Mouse (Mus musculus) embryonic facial prominence, embryonic 10.5 days (tissue): Measurements from ENCODE around the gene Ccz1. TPM values are rescaled to one million over a fixed set of nuclear protein-coding genes. Genes with fewer than 3 reads are reported as not detected.
A peak's percentile ranks its signal among the peaks of the same experiment; 100 is the strongest.
"Not testable (repeated sequence)": the region's sequence is repeated elsewhere in the genome, so short reads cannot be mapped to it uniquely, and the experiment has no call there.

Experiments used
- DNase-seq: peaks from one replicate; pipeline ENCODE4 v3.0.0-alpha.2; 2017; ENCODE audit warnings: low spot score
- H3K27ac ChIP-seq: fragments of 300-500 bp; sonication (generic); replicated peaks from 2 replicates; pipeline ENCODE4 v1.5.1; 2016; ENCODE audit warnings: mild to moderate bottlenecking
- H3K27me3 ChIP-seq: fragments of 300-500 bp; sonication (generic); replicated peaks from 2 replicates; pipeline ENCODE4 v1.6.1; 2016; ENCODE audit warnings: low read depth, mild to moderate bottlenecking; ENCODE audit not compliant: poor library complexity, severe bottlenecking
- H3K36me3 ChIP-seq: fragments of 300-500 bp; sonication (generic); replicated peaks from 2 replicates; pipeline ENCODE4 v1.6.1; 2016; ENCODE audit warnings: mild to moderate bottlenecking, moderate library complexity
- H3K4me1 ChIP-seq: fragments of 300-500 bp; sonication (generic); 2 replicates; pipeline ENCODE4 v1.6.1; 2016
- H3K4me3 ChIP-seq: fragments of 300-500 bp; sonication (generic); 2 replicates; pipeline ENCODE4 v1.5.1; 2016; ENCODE audit warnings: mild to moderate bottlenecking, moderate library complexity
- H3K9me3 ChIP-seq: fragments of 300-500 bp; sonication (generic); 2 replicates; pipeline ENCODE4 v1.6.1; 2016; ENCODE audit warnings: mild to moderate bottlenecking
- WGBS: fragments of 180-500 bp; shearing (Covaris S2); methylation state at CpG from one replicate; pipeline ENCODE4 v1.1.7; 2016; 5-methylcytosine and 5-hydroxymethylcytosine counted together
- polyA plus RNA-seq: library from polyadenylated mRNA; unstranded; fragments of >200 nt; fragmentation: Nextera tagmentation; extraction: Ambion mirVana; gene quantifications from 2 replicates; pipeline ENCODE4 v1.2.1, GENCODE M21; 2016

Gene Ccz1
- polyA plus RNA-seq, 1 experiment from 2014 or later, result 91.4 TPM

DNA sequence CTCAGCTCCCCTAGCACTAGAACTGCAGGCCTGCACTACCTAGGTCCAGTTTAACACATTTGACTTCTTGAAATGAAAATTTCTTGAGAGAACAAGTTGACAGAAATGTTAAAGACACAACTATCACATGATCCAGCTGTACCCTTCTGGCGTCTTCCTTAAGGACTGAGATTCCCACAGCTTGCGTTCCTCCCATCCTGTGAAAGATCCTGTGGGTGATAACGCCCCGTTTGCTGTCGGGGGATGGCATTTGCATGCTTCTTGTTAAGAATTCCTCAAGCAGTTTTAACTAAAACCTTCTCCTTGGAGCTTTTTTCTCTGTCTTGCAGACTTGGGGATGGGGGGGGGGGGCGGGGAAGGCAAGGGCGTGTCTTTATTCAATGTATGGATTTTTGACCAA is 19.9 kb upstream of the Ccz1 start:
- WGBS, result 83% methylated on average over 7 of the region's 7 CpGs
- Histone ChIP-seq H3K27ac (no peak overlapping the region), H3K4me3 (no peak overlapping the region), H3K9me3 (peaks cover 2% of the 10 kb centered on the region; the same call in 1 of the 2 replicates), H3K27me3 (no peaks in the 10 kb centered on the region), H3K4me1 (no peaks in the 10 kb centered on the region), H3K36me3 (no peaks in the 10 kb centered on the region)
- no peak for DNase-seq

DNA sequence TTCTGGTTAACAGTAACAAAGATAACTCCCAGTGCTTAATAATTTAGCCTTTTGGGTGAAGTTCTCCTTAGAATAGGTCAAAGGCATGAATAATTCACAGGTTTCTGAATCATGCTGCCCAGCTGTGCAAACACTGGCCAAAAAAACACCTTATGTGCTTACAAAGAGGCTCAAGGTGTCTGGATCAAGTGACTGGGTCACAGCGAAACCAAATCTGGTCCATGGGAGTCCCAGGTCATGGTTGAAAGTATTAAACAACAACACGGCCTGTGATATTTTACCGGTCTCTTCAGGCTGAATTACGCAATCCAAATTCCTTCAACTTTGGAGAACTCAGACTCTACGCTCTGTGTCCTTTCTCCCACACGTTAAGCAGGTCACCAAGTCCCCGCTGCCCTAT is 17.8 kb upstream of the Ccz1 start:
- Histone ChIP-seq H3K27ac (no peak overlapping the region), H3K9me3 (no peaks in the 10 kb centered on the region), H3K36me3 (no peaks in the 10 kb centered on the region), H3K27me3 (no peaks in the 10 kb centered on the region), H3K4me3 (no peak overlapping the region), H3K4me1 (no peaks in the 10 kb centered on the region)
- WGBS, result 81% methylated on average over 7 of the region's 7 CpGs
- DNase-seq, result peak; percentile 11

DNA sequence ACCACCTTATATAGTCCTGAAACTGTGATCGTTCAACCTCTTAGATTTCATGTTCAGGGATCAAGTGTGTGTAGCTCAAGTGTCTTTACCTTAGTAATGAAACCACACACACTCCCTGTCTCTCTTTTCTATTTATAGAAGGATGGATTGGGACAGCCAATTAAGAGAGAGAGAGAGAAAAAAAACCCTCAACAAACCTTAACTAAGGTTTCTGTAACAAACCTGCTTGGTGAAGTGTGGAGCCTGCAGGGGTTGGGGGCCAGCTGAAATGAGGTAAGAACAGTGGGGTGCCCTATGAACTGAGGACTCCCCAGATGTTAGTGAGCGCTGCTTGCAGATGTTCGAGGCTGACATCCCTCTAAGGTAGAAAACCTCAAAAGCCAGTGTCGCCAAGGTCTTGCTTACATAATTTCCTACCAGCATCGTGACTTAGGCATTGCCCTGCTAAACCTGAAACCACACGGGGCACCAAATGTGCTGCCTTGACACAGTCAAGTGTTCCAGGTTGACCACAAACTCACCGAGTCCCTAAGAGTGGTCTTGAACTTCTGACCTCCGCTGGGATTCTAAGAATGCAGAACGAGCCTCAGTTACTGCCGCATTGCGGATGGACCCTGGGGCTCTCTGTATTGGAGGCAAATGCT is 12.1 kb upstream of the Ccz1 start, which contains the start of gene Ocm:
Gene Ocm (minus strand): TSS at position 51 of the 644 bp plus-strand sequence.
- H3K4me3 ChIP-seq, result no peak within 1 kb of the TSS
- no peaks in the 10 kb centered on the region for H3K9me3 ChIP-seq
- H3K27ac ChIP-seq, result no peak within 1 kb of the TSS
- no peaks in the 10 kb centered on the region for H3K27me3 ChIP-seq
- WGBS, result 70% methylated on average over 11 of the region's 11 CpGs
- no peaks in the 10 kb centered on the region for H3K36me3 ChIP-seq
- H3K4me1 ChIP-seq, result no peaks in the 10 kb centered on the region
- DNase-seq, result no peak

DNA sequence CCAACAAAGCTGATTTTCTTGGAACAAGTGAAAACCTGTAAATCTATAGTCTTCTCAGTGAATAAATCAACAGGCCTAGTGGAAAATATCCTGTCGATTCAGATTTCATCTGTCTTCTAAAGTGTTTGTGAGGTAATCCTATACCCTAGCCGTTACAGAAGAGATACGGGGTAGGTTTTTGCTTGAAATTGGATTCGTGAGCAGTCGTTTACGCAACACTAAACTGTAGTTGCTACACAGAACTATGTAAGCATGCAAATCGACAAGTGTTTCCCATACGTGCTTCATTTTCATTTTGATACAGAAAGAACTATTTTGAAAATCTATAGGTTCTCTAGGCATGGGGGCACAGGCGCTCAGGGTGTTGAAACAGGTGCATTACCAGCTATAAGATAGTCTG is 1.2 kb upstream of the Ccz1 start:
- Histone ChIP-seq H3K27me3 (no peaks in the 10 kb centered on the region), H3K4me1 (peaks cover 3% of the 10 kb centered on the region; the same call in 1 of the 2 replicates), H3K4me3 (no peak overlapping the region), H3K9me3 (no peaks in the 10 kb centered on the region), H3K27ac (no peak overlapping the region), H3K36me3 (peaks cover 18% of the 10 kb centered on the region)
- 91% methylated on average over 9 of the region's 9 CpGs for WGBS
- no peak for DNase-seq

DNA sequence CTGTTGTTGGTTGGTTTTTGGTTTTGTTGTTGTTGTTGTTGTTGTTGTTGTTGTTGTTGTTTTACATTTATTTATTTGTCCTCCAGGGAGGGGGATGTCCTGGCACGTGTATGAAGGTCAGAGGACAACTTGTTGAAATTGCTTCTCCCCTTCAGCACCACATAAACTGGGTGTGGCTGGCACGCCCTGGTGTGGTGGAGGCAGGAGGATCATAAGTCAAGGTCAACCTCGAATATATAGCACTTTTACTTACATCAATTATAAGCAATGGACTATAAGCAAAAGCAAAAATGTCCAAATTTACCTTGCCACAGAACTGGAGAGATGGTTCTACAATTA is 604 bp upstream of the Ccz1 start:
- no peak for DNase-seq
- peak overlapping the region; percentile 92; the same call in 1 of the 2 replicates for H3K27ac ChIP-seq
- no peaks in the 10 kb centered on the region for H3K27me3 ChIP-seq
- peaks cover 24% of the 10 kb centered on the region for H3K36me3 ChIP-seq
- H3K9me3 ChIP-seq, result no peaks in the 10 kb centered on the region
- peaks cover 3% of the 10 kb centered on the region; the same call in 1 of the 2 replicates for H3K4me1 ChIP-seq
- H3K4me3 ChIP-seq, result peak overlapping the region; percentile 93
- WGBS, result 75% methylated on average over 3 of the region's 3 CpGs

DNA sequence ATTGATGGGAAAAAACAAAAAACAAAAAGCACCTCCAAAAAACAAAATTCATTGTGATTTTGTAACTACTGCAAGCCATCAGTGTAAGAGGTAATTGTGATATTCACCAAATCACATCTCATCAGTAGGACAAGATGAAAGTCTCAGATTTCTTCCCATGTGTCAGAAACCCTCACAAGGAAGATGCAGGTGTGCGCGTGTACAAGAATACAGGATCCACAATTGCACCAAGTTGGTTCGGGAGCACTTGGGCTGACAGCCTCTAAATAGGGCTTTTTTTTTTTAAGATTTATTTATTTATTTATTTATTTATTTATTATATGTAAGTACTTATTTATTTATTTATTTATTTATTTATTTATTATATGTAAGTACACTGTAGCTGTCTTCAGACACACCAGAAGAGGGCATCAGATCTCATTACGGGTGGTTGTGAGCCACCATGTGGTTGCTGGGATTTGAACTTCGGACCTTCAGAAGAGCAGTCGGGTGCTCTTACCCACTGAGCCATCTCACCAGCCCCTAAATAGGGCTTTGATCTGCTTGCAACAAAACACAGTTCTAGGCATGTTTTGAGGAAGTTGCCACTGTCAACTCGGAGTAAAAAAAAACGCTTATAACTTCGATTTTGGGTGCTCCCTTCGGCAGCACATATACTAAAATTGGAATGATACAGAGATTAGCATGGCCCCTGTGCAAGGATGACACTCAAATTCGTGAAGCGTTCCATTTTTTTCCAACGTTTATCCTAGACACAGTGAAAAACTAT is 1.1 kb downstream of the Ccz1 start:
- not testable (repeated sequence) for H3K27ac ChIP-seq, H3K9me3 ChIP-seq, H3K27me3 ChIP-seq, H3K4me1 ChIP-seq, DNase-seq
- Histone ChIP-seq H3K4me3 (peak overlapping the region; percentile 93), H3K36me3 (peaks cover 40% of the 10 kb centered on the region)
- 65% methylated on average over 13 of the region's 13 CpGs for WGBS

DNA sequence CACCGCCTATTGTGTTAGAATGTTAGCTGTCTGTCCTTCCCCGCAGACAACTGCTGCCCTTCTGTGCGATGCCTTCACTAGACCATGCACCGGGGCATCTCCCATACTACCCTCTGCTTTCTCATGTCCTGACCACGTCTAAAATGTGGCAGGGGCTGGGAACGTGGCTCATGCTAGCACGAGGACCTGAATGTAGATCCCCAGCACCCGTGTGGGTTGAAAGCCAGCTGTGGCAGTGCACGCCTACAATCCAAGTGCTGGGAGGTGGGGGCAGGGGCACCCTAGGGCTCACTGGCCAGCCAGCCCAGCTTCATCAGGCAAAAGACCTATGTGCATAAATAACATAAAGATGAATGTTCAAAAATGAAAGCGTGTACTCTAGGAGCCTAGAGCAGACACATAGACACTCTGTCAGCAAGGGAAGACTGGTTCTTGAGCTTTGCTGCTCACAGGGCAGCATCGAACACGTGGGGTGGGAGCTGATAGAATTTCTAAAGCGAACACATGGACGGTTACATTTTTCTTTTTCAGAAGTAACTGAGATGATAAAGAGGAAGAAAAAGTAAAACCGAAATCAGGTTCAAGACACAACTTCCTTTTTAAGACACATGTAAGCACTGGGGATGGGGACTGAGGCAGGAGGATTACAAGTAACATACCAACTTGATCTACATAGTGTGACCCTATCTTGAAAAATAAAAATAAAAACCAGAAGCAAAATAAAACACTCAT is 12.1 kb downstream of the Ccz1 start:
- Histone ChIP-seq H3K9me3 (peaks cover 6% of the 10 kb centered on the region; the same call in 1 of the 2 replicates), H3K4me3 (no peak overlapping the region), H3K27ac (no peak overlapping the region), H3K27me3 (no peaks in the 10 kb centered on the region), H3K4me1 (no peaks in the 10 kb centered on the region), H3K36me3 (peaks cover 99% of the 10 kb centered on the region)
- WGBS, result 94% methylated on average over 15 of the region's 15 CpGs
- DNase-seq, result no peak

DNA sequence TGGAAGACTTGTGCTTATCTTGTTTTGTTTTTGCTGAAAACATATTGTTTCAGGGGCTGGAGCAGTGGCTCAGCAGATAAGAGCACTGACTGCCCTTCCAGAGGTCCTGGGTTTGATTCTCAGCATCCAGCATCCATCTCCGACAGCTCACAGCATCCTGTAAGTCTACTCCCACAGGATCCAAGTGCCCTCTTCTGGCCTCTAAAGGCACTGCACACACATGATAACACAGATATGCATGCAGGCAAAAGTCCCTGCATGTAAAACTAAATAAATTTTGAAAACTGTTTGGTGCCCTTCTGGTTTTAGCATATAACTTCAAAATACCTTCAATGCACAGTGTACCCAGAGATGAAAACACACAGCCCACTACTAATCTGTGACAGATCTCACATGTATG is 15.3 kb downstream of the Ccz1 start:
- WGBS, result 86% methylated on average over 1 of the region's 1 CpGs
- H3K27ac ChIP-seq, result no peak overlapping the region
- peaks cover 100% of the 10 kb centered on the region for H3K36me3 ChIP-seq
- H3K4me3 ChIP-seq, result no peak overlapping the region
- H3K9me3 ChIP-seq, result peaks cover 6% of the 10 kb centered on the region; the same call in 1 of the 2 replicates
- no peaks in the 10 kb centered on the region for H3K4me1 ChIP-seq
- no peaks in the 10 kb centered on the region for H3K27me3 ChIP-seq
- DNase-seq, result no peak

DNA sequence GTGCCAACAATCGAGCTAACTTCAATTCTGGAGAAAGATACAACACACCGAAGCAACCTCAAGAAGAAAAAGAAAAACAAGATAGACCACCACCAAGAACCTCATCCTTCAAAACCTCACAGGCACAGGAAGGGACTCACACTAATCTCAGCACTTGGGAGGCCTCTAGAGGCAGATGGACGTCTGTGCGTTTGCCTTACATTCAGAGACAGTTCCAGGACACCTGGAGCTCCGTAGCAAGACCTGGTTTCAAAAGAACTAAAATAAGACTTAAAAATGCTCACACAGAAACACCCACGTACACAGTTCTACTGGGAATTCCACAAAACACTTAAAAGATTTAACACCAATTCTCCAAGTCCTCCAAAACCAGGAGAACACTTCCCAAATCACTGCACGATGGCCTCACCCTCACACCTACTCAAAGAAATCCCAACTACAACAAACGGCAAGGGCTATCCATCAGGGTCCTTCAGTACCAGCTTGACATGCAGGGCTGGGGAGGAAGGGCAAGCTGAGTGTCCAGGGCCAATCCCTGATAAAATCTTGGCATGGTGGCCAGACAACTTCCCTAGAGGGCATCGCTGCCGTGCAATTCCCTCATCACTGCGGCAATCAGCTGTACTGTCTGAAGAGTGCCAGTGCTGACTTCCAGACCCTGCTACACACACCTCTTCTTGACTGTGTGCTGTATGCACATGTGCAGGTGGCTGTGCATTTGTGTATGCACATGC is 19.9 kb downstream of the Ccz1 start:
- Histone ChIP-seq H3K27ac (no peak overlapping the region), H3K36me3 (peaks cover 100% of the 10 kb centered on the region), H3K27me3 (no peaks in the 10 kb centered on the region), H3K9me3 (peaks cover 5% of the 10 kb centered on the region; the same call in 1 of the 2 replicates), H3K4me3 (no peak overlapping the region), H3K4me1 (no peaks in the 10 kb centered on the region)
- DNase-seq, result no peak
- 84% methylated on average over 11 of the region's 11 CpGs for WGBS

DNA sequence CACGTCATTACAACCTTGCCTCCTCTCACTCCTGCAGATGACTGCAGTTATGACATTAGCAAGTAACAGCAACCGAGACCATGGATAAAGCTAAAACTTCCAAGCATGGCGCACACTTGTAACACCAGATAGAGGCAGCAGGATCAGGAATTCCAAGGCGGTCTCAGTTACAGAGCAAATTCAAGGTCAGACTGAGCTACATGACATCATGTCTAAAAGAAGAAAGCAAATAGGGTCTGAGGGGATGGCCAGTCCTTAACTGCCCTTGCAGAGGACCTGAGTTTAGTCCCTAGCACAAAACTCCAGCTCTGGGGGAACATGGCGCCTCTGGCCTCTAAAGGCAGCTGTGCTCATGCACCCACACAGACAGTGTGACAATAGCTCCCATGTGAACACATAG is 20.8 kb downstream of the Ccz1 start:
- Histone ChIP-seq H3K36me3 (peaks cover 100% of the 10 kb centered on the region), H3K4me1 (no peaks in the 10 kb centered on the region), H3K27me3 (no peaks in the 10 kb centered on the region), H3K9me3 (no peaks in the 10 kb centered on the region), H3K4me3 (no peak overlapping the region), H3K27ac (no peak overlapping the region)
- no peak for DNase-seq
- whole genome bisulfite sequencing, result 92% methylated on average over 5 of the region's 5 CpGs

DNA sequence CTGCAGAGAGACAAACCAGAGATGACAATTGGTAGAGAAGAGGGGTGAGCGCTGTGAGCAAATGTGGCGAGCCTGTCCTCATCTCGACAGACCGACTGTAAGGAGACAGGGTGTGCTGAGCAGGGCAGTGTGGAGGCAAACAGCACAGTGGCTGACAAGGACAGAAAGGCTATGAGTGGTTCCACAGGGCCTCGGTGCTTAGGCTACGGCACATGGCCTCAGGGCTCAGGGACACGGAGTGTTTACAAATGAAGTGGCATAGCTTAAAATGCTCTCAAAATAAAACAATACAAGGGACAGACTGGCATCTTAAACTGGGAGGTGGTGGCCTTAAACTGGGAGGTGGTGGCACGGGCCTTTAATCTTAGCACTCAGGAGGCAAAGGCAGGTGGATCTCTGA is 21.4 kb downstream of the Ccz1 start:
- Histone ChIP-seq H3K9me3 (no peaks in the 10 kb centered on the region), H3K4me1 (no peaks in the 10 kb centered on the region), H3K27me3 (no peaks in the 10 kb centered on the region), H3K27ac (no peak overlapping the region), H3K4me3 (no peak overlapping the region), H3K36me3 (peaks cover 100% of the 10 kb centered on the region)
- 91% methylated on average over 8 of the region's 8 CpGs for WGBS
- no peak for DNase-seq

DNA sequence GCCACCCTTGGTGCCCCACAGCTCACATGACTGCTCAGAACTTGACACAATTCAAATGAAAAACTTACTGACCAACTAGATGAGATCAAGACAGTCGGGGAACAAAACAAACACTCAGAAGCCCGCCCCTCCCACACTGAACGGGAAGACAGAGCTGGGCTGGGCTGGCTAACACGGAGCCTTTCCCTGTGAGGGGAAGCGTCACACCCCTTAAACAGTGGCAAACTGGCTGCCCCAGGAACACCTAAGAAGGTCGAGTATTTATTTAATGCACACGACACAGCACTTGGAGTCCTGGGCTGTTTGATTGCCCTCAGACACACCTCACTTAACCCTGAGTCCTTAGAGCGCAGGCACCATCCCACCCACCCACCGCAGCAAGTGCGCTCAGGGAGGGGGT is 22.0 kb downstream of the Ccz1 start:
- no peak for DNase-seq
- H3K27ac ChIP-seq, result no peak overlapping the region
- WGBS, result 90% methylated on average over 10 of the region's 10 CpGs
- H3K27me3 ChIP-seq, result no peaks in the 10 kb centered on the region
- H3K9me3 ChIP-seq, result no peaks in the 10 kb centered on the region
- peaks cover 100% of the 10 kb centered on the region for H3K36me3 ChIP-seq
- H3K4me3 ChIP-seq, result no peak overlapping the region
- H3K4me1 ChIP-seq, result no peaks in the 10 kb centered on the region
